Mouse (Mus musculus) cerebellum, postnatal 36 days (tissue): ENCODE results near the gene Mgat4b.

Experiments used
- DNase-seq, 2 experiments: peaks; one replicate each; pipeline ENCODE4 v3.0.0; 2021 to 2022; ENCODE audit warnings: mixed read lengths in 2 of 2

Gene Mgat4b

GRCm38 (mm10) chr11:50226406-50226805 is 15.7 kb downstream of the Mgat4b start:
- no peak for DNase-seq

GRCm38 (mm10) chr11:50227226-50227625 is 16.5 kb downstream of the Mgat4b start:
- no peak for DNase-seq

GRCm38 (mm10) chr11:50227736-50228135 is 17.0 kb downstream of the Mgat4b start:
- DNase-seq: peak; percentile 79 to 82

- peak; percentile 71 for DNase-seq
Measured at GRCm38 (mm10) chr11:50228772-50229171, 18.1 kb downstream of the Mgat4b start.

- peak; percentile 92 to 93 for DNase-seq
Measured at GRCm38 (mm10) chr11:50229252-50229910, 18.7 kb downstream of the Mgat4b start.

GRCm38 (mm10) chr11:50230481-50231304 is 20.0 kb downstream of the Mgat4b start:
- no peak for DNase-seq

- peak; percentile 62 to 77 for DNase-seq
Measured at GRCm38 (mm10) chr11:50231411-50231810, 20.7 kb downstream of the Mgat4b start.

- no peak for DNase-seq
Measured at GRCm38 (mm10) chr11:50233022-50233421, 22.3 kb downstream of the Mgat4b start.

- no peak for DNase-seq
Measured at GRCm38 (mm10) chr11:50233993-50234392, 23.3 kb downstream of the Mgat4b start.

- no peak for DNase-seq
Measured at GRCm38 (mm10) chr11:50234606-50235005, 23.9 kb downstream of the Mgat4b start.

GRCm38 (mm10) chr11:50236540-50236936 is 25.8 kb downstream of the Mgat4b start:
- peak; percentile 62 to 75 for DNase-seq

GRCm38 (mm10) chr11:50236937-50237835 is 26.5 kb downstream of the Mgat4b start:
- DNase-seq: no peak

- no peak for DNase-seq
Measured at GRCm38 (mm10) chr11:50238324-50238723, 27.6 kb downstream of the Mgat4b start, which contains the start of gene Ltc4s. Ltc4s (minus strand) TSS chr11:50238616.

- DNase-seq: no peak
Measured at GRCm38 (mm10) chr11:50238821-50239791, 28.4 kb downstream of the Mgat4b start.

- DNase-seq: no peak
Measured at GRCm38 (mm10) chr11:50240235-50240911, 29.7 kb downstream of the Mgat4b start.

GRCm38 (mm10) chr11:50243926-50244325 is 33.2 kb downstream of the Mgat4b start:
- DNase-seq: no peak

- DNase-seq: no peak
Measured at GRCm38 (mm10) chr11:50245269-50245668, 34.6 kb downstream of the Mgat4b start.

- no peak for DNase-seq
Measured at GRCm38 (mm10) chr11:50248473-50249171, 37.9 kb downstream of the Mgat4b start.

GRCm38 (mm10) chr11:50252166-50252565 is 41.5 kb downstream of the Mgat4b start:
- no peak for DNase-seq

- DNase-seq: no peak
Measured at GRCm38 (mm10) chr11:50252684-50253265, 42.1 kb downstream of the Mgat4b start.
